Mouse (Mus musculus) lung, embryonic 15.5 days (tissue): ENCODE measurements around the gene Cul9. TPM values are rescaled to one million over a fixed set of nuclear protein-coding genes. Genes with fewer than 3 reads are reported as not detected.
"Not testable (repeated sequence)": the region's sequence is repeated elsewhere in the genome, so short reads cannot be mapped to it uniquely, and the experiment has no call there.

ENCODE experiments used
- ATAC-seq: fragments of 200-750 bp; cut with Nextera tagmentation; 2 replicates; pipeline ENCODE4 v1.8.0; 2017; ENCODE audit warnings: moderate number of reproducible peaks, borderline replicate concordance; ENCODE audit not compliant: low FRiP score, low TSS enrichment; ENCODE audit errors: extremely low read depth
- H3K27ac ChIP-seq: fragments of 300-500 bp; sonication (generic); 2 replicates; pipeline ENCODE4 v1.5.1; 2015; ENCODE audit warnings: moderate library complexity, mild to moderate bottlenecking, inconsistent platforms
- H3K27me3 ChIP-seq: fragments of 300-500 bp; sonication (generic); 2 replicates; pipeline ENCODE4 v1.6.1; 2015; ENCODE audit warnings: inconsistent platforms
- H3K36me3 ChIP-seq: fragments of 300-500 bp; sonication (generic); 2 replicates; pipeline ENCODE4 v1.6.1; 2015; ENCODE audit warnings: inconsistent platforms
- H3K4me1 ChIP-seq: fragments of 300-500 bp; sonication (generic); 2 replicates; pipeline ENCODE4 v1.6.1; 2015; ENCODE audit warnings: inconsistent platforms
- H3K4me2 ChIP-seq: fragments of 300-500 bp; sonication (generic); 2 replicates; pipeline ENCODE4 v1.6.1; 2015; ENCODE audit warnings: inconsistent platforms, mild to moderate bottlenecking, moderate library complexity
- H3K4me3 ChIP-seq: fragments of 300-500 bp; sonication (generic); 2 replicates; pipeline ENCODE4 v1.5.1; 2015; ENCODE audit warnings: mild to moderate bottlenecking, inconsistent platforms
- H3K9ac ChIP-seq: fragments of 300-500 bp; sonication (generic); 2 replicates; pipeline ENCODE4 v1.6.1; 2015; ENCODE audit warnings: inconsistent platforms
- H3K9me3 ChIP-seq: fragments of 300-500 bp; sonication (generic); 2 replicates; pipeline ENCODE4 v1.6.1; 2016; ENCODE audit warnings: inconsistent platforms
- WGBS: fragments of 180-500 bp; shearing (Covaris S2); methylation state at CpG from one replicate; pipeline ENCODE4 v1.1.7; 2015; 5-methylcytosine and 5-hydroxymethylcytosine counted together
- polyA plus RNA-seq: library from polyadenylated mRNA; unstranded; fragments of >200 nt; fragmentation: Nextera tagmentation; extraction: Ambion mirVana; gene quantifications from 2 replicates; pipeline ENCODE4 v1.2.1, GENCODE M21; 2015

The Cul9 gene
- polyA plus RNA-seq, 1 experiment from 2014 or later: 3.4 TPM

DNA sequence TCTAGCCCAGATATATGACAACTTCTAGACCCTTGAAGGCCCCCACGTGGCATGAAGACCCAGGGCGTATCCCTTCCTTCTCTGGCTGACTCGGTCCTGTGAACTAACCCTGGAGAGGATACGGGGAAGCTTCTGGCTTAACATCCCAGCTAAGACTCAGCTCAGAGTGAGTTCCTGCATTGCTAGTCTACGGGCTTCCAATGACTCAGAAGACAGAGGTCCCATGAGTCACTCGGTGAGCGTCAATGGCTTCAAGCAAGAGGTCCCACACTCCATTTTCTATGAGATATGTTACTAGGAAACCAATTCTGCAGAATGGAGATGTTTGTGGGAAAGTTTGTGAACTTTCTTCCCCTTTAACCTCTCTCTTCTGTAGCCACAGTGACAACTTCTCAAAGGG is 28.3 kb upstream of the Cul9 start:
- Histone ChIP-seq H3K9ac (no peak overlapping the region), H3K4me2 (no peak overlapping the region), H3K4me1 (no peaks in the 10 kb centered on the region), H3K27me3 (no peaks in the 10 kb centered on the region), H3K27ac (no peak overlapping the region), H3K36me3 (peaks cover 91% of the 10 kb centered on the region), H3K4me3 (no peak overlapping the region), H3K9me3 (no peaks in the 10 kb centered on the region)
- 87% methylated on average over 7 of the region's 7 CpGs for WGBS
- ATAC-seq: no peak

DNA sequence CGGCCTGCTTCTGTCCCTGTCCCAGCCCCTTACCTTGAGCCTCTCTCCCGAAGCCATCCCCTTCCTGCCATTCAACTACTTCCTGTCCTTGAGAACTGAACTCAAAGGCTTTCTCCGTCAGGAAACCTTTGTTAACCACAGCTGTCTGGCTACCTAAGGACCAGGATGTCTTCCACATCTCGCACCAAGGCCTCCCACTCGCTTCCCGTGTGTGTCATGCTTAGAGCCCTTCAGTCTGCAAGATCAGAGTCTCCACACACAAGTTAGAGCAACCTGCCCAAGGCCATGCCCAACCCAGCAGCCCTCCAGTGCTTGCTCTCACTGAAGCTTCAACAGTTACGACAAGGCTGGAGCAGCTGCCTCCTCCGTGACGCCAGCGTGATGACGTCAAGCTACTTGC is 24.8 kb upstream of the Cul9 start:
- H3K4me2 ChIP-seq: no peak overlapping the region
- no peak overlapping the region for H3K9ac ChIP-seq
- H3K4me1 ChIP-seq: no peaks in the 10 kb centered on the region
- no peak for ATAC-seq
- peaks cover 93% of the 10 kb centered on the region for H3K36me3 ChIP-seq
- H3K27me3 ChIP-seq: no peaks in the 10 kb centered on the region
- no peak overlapping the region for H3K4me3 ChIP-seq
- peak overlapping the region; percentile 35; the same call in 1 of the 2 replicates for H3K27ac ChIP-seq
- WGBS: 69% methylated on average over 11 of the region's 11 CpGs
- no peaks in the 10 kb centered on the region for H3K9me3 ChIP-seq

DNA sequence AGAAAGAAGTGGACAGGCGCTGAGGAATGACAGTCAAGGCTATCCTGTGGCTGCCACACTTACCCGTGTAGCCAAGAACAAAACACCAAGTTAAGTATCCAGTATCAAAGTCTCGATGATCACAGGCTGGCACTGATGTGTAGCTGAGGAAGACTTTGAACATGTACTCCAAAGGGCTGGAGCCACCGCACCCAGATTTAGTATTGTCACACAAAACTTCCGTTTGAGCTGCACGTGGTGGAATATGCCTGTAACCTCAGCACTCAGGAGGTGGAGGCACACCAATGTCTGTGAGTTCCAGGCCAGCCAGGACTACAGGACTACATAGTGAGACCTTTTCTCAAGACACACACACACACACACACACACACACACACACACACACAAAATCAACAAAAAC is 13.0 kb upstream of the Cul9 start:
- ATAC-seq: no peak
- no peak overlapping the region for H3K27ac ChIP-seq
- H3K4me3 ChIP-seq: no peak overlapping the region
- H3K4me1 ChIP-seq: peaks cover 19% of the 10 kb centered on the region
- WGBS: 94% methylated on average over 6 of the region's 6 CpGs
- no peak overlapping the region for H3K9ac ChIP-seq
- no peak overlapping the region for H3K4me2 ChIP-seq
- no peaks in the 10 kb centered on the region for H3K27me3 ChIP-seq
- no peaks in the 10 kb centered on the region for H3K9me3 ChIP-seq
- peaks cover 10% of the 10 kb centered on the region for H3K36me3 ChIP-seq

DNA sequence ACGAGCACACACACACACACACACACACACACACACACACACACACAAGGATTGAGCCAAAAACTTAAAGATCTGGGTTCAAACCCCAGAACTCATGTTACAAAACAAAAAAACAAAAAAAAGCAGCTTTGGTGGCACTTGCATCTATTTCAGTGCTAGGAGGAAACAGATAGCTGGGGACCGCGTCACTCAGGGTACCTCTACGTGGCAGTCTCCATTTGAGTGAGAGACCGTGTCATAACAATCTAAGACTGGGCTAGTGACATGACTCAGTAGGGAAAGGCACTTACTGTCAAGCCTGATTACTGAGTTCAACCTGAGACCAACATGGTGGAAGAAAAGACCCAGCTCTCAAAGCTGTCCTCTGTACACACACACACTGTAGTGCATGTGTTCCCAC is 12.0 kb upstream of the Cul9 start:
- Histone ChIP-seq H3K27ac (peak overlapping the region; percentile 97; the same call in 1 of the 2 replicates), H3K27me3 (no peaks in the 10 kb centered on the region)
- WGBS: 87% methylated on average over 5 of the region's 5 CpGs

DNA sequence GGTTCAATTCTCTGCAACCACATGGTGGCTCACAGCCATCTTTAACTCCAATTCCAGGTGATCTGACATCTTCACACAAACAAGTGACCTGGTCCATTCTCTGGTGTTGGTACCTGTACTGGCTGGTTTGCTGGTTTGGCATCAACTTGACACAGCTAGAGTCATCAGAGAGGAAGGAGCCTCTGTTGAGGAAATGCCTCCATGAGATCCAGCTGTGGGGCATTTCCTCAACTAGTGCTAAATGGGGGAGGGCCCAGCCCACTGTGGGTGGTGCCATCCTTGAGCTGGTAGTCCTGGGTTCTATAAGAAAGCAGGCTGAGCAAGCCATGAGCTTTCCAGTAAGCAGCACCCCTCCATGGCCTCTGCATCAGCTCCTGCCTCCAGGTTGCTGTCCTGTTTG is 11.1 kb upstream of the Cul9 start:
- not testable (repeated sequence) for H3K27me3 ChIP-seq, H3K9me3 ChIP-seq, ATAC-seq, H3K4me3 ChIP-seq, H3K36me3 ChIP-seq, H3K9ac ChIP-seq
- Histone ChIP-seq H3K4me1 (peaks cover 36% of the 10 kb centered on the region), H3K27ac (peak overlapping the region; percentile 97), H3K4me2 (peak overlapping the region; percentile 73)

More for the DNA sequence above, 12.0 kb upstream of the Cul9 start:
- no peak for ATAC-seq
- Histone ChIP-seq H3K9me3 (no peaks in the 10 kb centered on the region), H3K4me2 (no peak overlapping the region), H3K36me3 (no peaks in the 10 kb centered on the region), H3K9ac (no peak overlapping the region), H3K4me1 (peaks cover 29% of the 10 kb centered on the region), H3K4me3 (no peak overlapping the region)

DNA sequence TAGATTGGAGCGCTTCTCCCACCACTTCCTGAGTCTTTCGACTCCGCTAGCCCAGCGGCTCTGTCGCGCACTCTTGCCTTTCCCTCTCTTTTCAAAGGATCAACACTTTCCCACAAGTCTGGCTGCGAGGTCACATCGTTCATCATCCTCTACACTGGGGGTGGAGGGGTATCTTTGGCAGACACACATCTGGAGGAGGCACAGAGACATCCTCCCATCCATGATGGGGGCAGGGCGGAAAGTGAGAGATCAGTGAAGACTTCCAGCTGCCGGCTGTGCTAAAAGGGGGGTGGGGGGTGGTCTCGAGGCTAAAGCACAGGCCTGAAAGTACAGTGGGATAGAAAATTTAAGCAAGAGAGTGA is 10.4 kb upstream of the Cul9 start:
- Histone ChIP-seq H3K27ac (peak overlapping the region; percentile 97), H3K4me2 (peak overlapping the region; percentile 73), H3K4me1 (peaks cover 39% of the 10 kb centered on the region), H3K4me3 (peak overlapping the region; percentile 92), H3K9me3 (no peaks in the 10 kb centered on the region), H3K36me3 (peaks cover 6% of the 10 kb centered on the region), H3K9ac (peak overlapping the region; percentile 46; the same call in 1 of the 2 replicates), H3K27me3 (no peaks in the 10 kb centered on the region)
- 1% methylated on average over 11 of the region's 11 CpGs for WGBS
- peak; percentile 61 for ATAC-seq

DNA sequence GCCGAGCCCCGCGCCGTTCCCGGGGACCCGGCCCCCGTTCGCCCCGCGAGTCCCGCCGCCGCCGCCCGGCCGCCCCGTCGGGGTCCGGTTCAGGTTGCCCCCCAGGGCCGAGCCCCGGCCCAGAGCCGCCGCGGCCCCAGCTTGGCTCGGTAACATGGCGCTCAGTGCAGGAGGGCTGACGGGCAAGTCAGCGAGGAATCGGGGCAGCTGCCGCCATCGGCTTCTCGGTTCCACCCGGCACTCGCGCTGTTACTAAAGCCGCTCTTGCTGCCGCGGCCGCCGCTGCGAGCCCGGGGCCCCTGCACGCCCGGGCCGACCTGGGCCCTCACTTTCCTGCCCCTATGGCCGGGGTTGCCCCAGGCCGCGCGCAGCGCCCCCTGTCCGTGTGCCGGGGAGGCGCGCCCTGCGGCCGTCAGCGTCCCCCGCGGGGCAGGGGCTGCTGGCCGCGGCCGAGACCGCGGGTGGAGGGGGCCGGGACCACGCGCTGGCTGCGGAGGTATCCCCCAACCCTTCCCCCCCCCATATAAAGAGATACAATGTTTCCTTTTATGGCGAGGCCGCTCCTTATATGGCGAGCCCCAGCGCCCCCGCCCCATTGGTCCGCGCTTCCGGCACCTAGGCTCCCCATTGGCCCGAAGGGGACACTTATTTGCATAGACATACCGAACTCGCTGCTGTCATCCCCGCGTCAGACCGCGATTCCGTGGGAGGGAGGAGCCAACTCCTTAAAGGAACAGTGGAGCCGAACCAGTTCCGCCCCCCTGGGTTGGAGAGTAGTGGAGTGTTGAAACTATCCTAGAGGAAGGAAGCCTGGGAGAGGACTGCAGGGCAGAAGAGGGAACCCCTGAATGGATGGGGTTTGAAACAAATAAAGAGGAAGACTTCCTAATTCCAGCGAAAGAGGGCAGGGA is 9.7 kb upstream of the Cul9 start, which contains the start of gene Srf:
TSS of gene Srf (minus strand) at position 503 of the 911 bp plus-strand sequence.
- peak within 1 kb of the TSS; percentile 92 for H3K4me3 ChIP-seq
- H3K36me3 ChIP-seq: peaks cover 12% of the 10 kb centered on the region
- H3K4me2 ChIP-seq: peak within 1 kb of the TSS; percentile 83
- no peaks in the 10 kb centered on the region for H3K27me3 ChIP-seq
- peak within 1 kb of the TSS; percentile 97 for H3K27ac ChIP-seq
- WGBS: under 1% methylated on average over 85 of the region's 87 CpGs
- no peaks in the 10 kb centered on the region for H3K9me3 ChIP-seq
- ATAC-seq: peak; percentile 91
- H3K9ac ChIP-seq: peak within 1 kb of the TSS; percentile 99
- H3K4me1 ChIP-seq: peaks cover 39% of the 10 kb centered on the region

DNA sequence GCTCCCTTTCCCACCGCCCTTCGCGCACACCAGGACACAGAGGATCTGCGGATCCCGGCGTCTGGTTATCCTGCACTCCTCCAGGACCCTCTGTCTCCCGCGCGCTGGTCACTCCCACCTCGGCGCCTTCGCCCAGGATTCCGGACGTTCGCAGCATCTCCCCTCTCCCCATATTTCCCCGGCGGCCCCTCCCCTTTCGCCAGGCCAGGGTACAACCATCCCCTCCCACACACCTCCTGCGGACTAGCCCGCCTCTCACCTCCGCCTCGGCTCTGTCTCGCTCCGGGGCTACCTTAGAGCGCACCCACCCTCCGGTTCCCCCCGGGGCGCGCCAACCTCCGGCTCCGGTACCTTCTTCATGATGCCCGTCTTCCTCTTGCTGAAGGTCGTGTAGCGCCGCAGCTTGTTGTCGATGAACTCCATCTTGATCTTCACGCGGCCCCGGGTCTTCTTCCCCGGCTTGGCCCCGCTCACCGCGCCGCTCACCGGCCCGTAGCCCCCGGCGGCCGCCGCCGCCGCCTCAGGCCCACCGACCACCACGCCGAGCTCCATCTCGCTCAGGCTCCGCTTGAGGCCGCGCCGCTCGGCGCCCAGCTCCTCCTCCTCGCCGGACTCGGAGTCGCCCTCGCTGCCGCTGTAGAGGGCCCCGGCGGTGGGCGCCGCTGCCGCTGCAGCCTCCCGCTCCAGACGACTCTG is 8.9 kb upstream of the Cul9 start:
- Histone ChIP-seq H3K27ac (peak overlapping the region; percentile 97), H3K36me3 (peaks cover 20% of the 10 kb centered on the region), H3K9ac (peak overlapping the region; percentile 99), H3K4me3 (peak overlapping the region; percentile 92), H3K9me3 (no peaks in the 10 kb centered on the region), H3K4me1 (peaks cover 39% of the 10 kb centered on the region), H3K4me2 (peak overlapping the region; percentile 83), H3K27me3 (no peaks in the 10 kb centered on the region)
- under 1% methylated on average over 75 of the region's 75 CpGs for WGBS
- no peak for ATAC-seq

DNA sequence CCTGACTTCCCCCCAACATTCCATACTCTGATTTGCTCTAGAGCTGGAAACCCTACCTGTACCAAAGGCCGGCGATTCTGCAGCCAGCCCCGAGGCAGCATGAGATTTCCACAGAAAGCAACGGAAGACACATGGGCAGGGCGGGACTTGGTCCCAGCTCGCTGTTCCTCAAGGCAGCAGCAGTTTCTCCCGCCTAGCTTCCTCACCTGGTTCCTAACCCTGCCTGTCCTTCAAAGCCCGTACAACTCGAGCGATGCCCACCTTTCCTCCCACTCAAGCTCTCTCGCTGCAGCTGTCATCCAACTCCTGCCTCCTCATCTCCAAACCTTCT is 8.4 kb upstream of the Cul9 start:
- WGBS: 0% methylated on average over 11 of the region's 11 CpGs
- peak overlapping the region; percentile 92 for H3K4me3 ChIP-seq
- peaks cover 26% of the 10 kb centered on the region for H3K36me3 ChIP-seq
- H3K27ac ChIP-seq: peak overlapping the region; percentile 97
- ATAC-seq: no peak
- peaks cover 39% of the 10 kb centered on the region for H3K4me1 ChIP-seq
- no peaks in the 10 kb centered on the region for H3K9me3 ChIP-seq
- H3K4me2 ChIP-seq: peak overlapping the region; percentile 83
- H3K27me3 ChIP-seq: no peaks in the 10 kb centered on the region
- peak overlapping the region; percentile 99 for H3K9ac ChIP-seq

DNA sequence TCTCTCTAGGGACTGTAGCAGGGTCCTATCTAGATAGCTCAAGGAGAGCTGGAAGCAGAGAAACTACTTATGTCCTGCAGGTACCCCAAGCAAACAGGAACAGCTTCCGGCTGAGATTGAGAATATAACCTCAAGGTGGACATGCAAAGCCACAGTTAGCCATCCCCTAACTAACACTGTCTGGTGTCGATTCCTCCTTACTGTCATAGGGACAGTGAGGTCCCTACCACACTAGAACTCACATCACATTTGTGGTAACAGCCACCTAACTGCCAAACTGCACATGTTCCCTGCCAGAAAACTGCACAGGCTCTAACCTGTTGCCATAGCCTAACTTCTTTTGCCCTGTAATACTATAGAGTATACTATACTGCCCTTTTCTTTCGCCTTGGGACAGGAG is 7.7 kb upstream of the Cul9 start:
- peaks cover 31% of the 10 kb centered on the region for H3K36me3 ChIP-seq
- H3K9me3 ChIP-seq: no peaks in the 10 kb centered on the region
- peaks cover 39% of the 10 kb centered on the region for H3K4me1 ChIP-seq
- peak overlapping the region; percentile 99 for H3K9ac ChIP-seq
- 39% methylated on average over 3 of the region's 3 CpGs for WGBS
- no peaks in the 10 kb centered on the region for H3K27me3 ChIP-seq
- peak overlapping the region; percentile 97 for H3K27ac ChIP-seq
- peak overlapping the region; percentile 83 for H3K4me2 ChIP-seq
- ATAC-seq: no peak
- peak overlapping the region; percentile 92 for H3K4me3 ChIP-seq

DNA sequence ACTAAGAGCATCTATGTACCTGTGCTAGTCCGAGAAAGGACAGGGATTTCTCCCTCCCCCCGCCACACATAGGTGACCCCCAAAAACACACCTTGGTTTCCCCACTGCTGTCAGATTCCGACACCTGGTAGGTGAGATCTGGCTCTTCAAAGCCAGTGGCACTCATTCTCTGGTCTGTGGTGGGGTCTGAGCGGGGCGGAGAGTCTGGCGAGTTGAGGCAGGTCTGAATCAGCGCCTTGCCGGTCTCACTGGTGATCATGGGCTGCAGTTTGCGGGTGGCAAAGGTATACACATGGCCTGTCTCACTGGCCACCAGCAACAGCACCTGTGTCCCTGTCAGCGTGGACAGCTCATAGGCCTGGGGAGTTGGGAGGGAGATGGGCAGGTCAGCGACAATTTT is 7.3 kb upstream of the Cul9 start:
- Histone ChIP-seq H3K9ac (peak overlapping the region; percentile 99), H3K36me3 (peaks cover 36% of the 10 kb centered on the region), H3K4me1 (peaks cover 43% of the 10 kb centered on the region), H3K4me2 (peak overlapping the region; percentile 83), H3K27me3 (no peaks in the 10 kb centered on the region), H3K9me3 (no peaks in the 10 kb centered on the region), H3K27ac (peak overlapping the region; percentile 97), H3K4me3 (peak overlapping the region; percentile 92)
- WGBS: 30% methylated on average over 11 of the region's 11 CpGs
- ATAC-seq: no peak

DNA sequence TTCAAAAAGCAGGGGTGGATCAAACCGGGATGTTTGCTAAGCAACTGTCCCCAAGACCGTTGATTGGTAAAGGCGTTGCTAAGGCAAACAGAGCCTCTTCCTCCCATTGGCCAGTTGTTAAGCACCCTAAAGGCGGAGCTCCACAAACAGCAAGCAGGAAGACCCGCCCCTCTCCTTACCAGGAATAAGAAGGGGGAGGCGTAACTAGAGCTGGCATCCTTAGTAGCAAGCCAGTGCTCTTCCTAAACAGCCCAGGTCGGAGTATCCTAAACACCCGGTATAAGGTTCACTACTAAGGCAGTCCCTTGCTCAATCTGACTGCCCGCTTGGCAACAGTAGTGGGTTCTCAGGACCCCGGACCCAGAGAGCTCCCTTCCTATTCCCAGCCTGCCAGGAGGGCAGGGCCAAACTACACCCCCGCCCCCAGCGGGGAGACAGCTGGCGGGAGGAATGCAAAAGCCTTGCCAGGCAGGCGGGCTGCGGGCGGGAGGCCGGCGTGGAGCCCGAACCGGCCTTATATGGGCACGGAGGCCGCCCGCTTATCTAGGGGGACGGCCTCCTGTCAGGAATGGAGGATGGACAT is 6.7 kb upstream of the Cul9 start:
- Histone ChIP-seq H3K4me3 (peak overlapping the region; percentile 92), H3K4me1 (peaks cover 48% of the 10 kb centered on the region), H3K27ac (peak overlapping the region; percentile 97), H3K4me2 (peak overlapping the region; percentile 83), H3K27me3 (no peaks in the 10 kb centered on the region), H3K9ac (peak overlapping the region; percentile 26), H3K9me3 (no peaks in the 10 kb centered on the region), H3K36me3 (peaks cover 40% of the 10 kb centered on the region)
- WGBS: 1% methylated on average over 24 of the region's 24 CpGs
- ATAC-seq: peak; percentile 69
